Comparison of ENCODE assay signal across 10 mouse cellular contexts in the genomic region with DNA sequence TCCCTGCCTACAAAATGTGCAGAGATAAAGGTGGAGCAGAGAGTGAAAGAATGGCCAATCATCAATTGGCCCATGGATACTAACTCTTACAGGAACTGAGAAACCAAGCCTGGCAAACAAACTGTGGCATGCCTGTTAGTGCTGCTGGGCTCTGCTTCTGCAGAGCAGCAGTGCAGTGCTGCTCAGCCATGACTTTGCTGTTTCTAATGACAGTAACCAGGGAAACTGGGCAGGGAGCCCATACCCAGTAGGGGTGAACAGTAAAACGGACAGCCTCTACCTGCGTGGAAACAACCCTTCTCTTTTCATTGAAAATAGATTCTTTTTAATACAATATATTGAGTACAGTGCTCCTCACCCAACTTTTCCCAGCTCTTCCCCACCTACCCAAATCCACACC.
DNase-seq lines count a peak whose midpoint lies in the region; ATAC-seq and TF ChIP-seq lines count a peak whose summit lies in the region.
"Had no signal": no experiment of that assay in that cellular context is flagged by ENCODE, and none has a peak within 500 bp of the region (broad histone marks: within the 10 kb centered on the region; RNA-seq: fewer than 3 reads in every experiment).

No protein-coding gene starts in this region.

- TF ChIP-seq EP300 in stomach, postnatal 0 days (optimal IDR thresholded peaks at IDR 0.05): no peak

- H3K4me2 ChIP-seq in hindbrain, embryonic 13.5 days: no peak overlapping the region
- H3K4me2 ChIP-seq in hindbrain, embryonic 11.5 days (replicated peaks; ENCODE audit: low read depth, low read length): no peak overlapping the region
- no peak overlapping the region for H3K4me2 ChIP-seq in kidney, embryonic 16.5 days (replicated peaks; ENCODE audit: low read depth, low read length)
- H3K4me2 ChIP-seq in stomach, postnatal 0 days (replicated peaks; ENCODE audit: low read depth): no peak overlapping the region
- H3K4me2 ChIP-seq: midbrain, embryonic 12.5 days; stomach, embryonic 15.5 days had no signal

- no peak overlapping the region for H3K27ac ChIP-seq in hindbrain, embryonic 13.5 days
- H3K27ac ChIP-seq in hindbrain, embryonic 11.5 days (ENCODE audit: low read depth, low read length): no peak overlapping the region
- no peak overlapping the region for H3K27ac ChIP-seq in kidney, embryonic 16.5 days (ENCODE audit: low read length)
- H3K27ac ChIP-seq in stomach, postnatal 0 days (replicated peaks): no peak overlapping the region
- H3K27ac ChIP-seq: midbrain, embryonic 12.5 days; stomach, embryonic 15.5 days had no signal

- whole genome bisulfite sequencing in hindbrain, embryonic 13.5 days: 60% methylated on average over 2 of the region's 2 CpGs
- WGBS in hindbrain, embryonic 11.5 days: 61% methylated on average over 2 of the region's 2 CpGs
- 68% methylated on average over 2 of the region's 2 CpGs for WGBS in kidney, embryonic 16.5 days
- 48% methylated on average over 2 of the region's 2 CpGs for WGBS in stomach, postnatal 0 days

- H3K9ac ChIP-seq in hindbrain, embryonic 13.5 days: no peak overlapping the region
- H3K9ac ChIP-seq in hindbrain, embryonic 11.5 days (ENCODE audit: low read depth, low read length): no peak overlapping the region
- H3K9ac ChIP-seq in kidney, embryonic 16.5 days (replicated peaks; ENCODE audit: low read length): no peak overlapping the region
- no peak overlapping the region for H3K9ac ChIP-seq in stomach, postnatal 0 days (ENCODE audit: low read length)
- H3K9ac ChIP-seq: midbrain, embryonic 12.5 days; stomach, embryonic 15.5 days had no signal

- no peaks in the 10 kb centered on the region for H3K4me1 ChIP-seq in hindbrain, embryonic 13.5 days (replicated peaks)
- no peaks in the 10 kb centered on the region for H3K4me1 ChIP-seq in hindbrain, embryonic 11.5 days (replicated peaks; ENCODE audit: control insufficient read depth, insufficient read depth, low read length)
- H3K4me1 ChIP-seq in kidney, embryonic 16.5 days (ENCODE audit: insufficient read depth, low read length): no peaks in the 10 kb centered on the region
- H3K4me1 ChIP-seq in stomach, postnatal 0 days (replicated peaks; ENCODE audit: control insufficient read depth, insufficient read depth): no peaks in the 10 kb centered on the region
- H3K4me1 ChIP-seq: midbrain, embryonic 12.5 days; stomach, embryonic 15.5 days had no signal

- H3K4me3 ChIP-seq in hindbrain, embryonic 13.5 days: no peak overlapping the region
- no peak overlapping the region for H3K4me3 ChIP-seq in hindbrain, embryonic 11.5 days (ENCODE audit: low read depth, low read length)
- no peak overlapping the region for H3K4me3 ChIP-seq in kidney, embryonic 16.5 days (ENCODE audit: low read length)
- no peak overlapping the region for H3K4me3 ChIP-seq in stomach, postnatal 0 days (ENCODE audit: low read depth, low read length)
- H3K4me3 ChIP-seq: midbrain, embryonic 12.5 days; stomach, embryonic 15.5 days had no signal

- H3K36me3 ChIP-seq in hindbrain, embryonic 13.5 days: no peaks in the 10 kb centered on the region
- H3K36me3 ChIP-seq in hindbrain, embryonic 11.5 days (ENCODE audit: control insufficient read depth, insufficient read depth, low read length): no peaks in the 10 kb centered on the region
- no peaks in the 10 kb centered on the region for H3K36me3 ChIP-seq in kidney, embryonic 16.5 days (ENCODE audit: insufficient read depth, low read length)
- H3K36me3 ChIP-seq in stomach, postnatal 0 days (ENCODE audit: control insufficient read depth, insufficient read depth, low read length): no peaks in the 10 kb centered on the region
- H3K36me3 ChIP-seq: midbrain, embryonic 12.5 days; stomach, embryonic 15.5 days had no signal

- H3K27me3 ChIP-seq in hindbrain, embryonic 13.5 days: no peaks in the 10 kb centered on the region
- H3K27me3 ChIP-seq in hindbrain, embryonic 11.5 days (ENCODE audit: control insufficient read depth, insufficient read depth, low read length): no peaks in the 10 kb centered on the region
- no peaks in the 10 kb centered on the region for H3K27me3 ChIP-seq in kidney, embryonic 16.5 days (ENCODE audit: insufficient read depth, low read length)
- H3K27me3 ChIP-seq in stomach, postnatal 0 days (ENCODE audit: control insufficient read depth, insufficient read depth, low read length): no peaks in the 10 kb centered on the region
- H3K27me3 ChIP-seq: midbrain, embryonic 12.5 days; stomach, embryonic 15.5 days had no signal

- no peaks in the 10 kb centered on the region for H3K9me3 ChIP-seq in hindbrain, embryonic 13.5 days
- H3K9me3 ChIP-seq in hindbrain, embryonic 11.5 days (ENCODE audit: control insufficient read depth, low read length): no peaks in the 10 kb centered on the region
- H3K9me3 ChIP-seq in kidney, embryonic 16.5 days (ENCODE audit: low read length): no peaks in the 10 kb centered on the region
- H3K9me3 ChIP-seq in stomach, postnatal 0 days (ENCODE audit: control insufficient read depth, low read length): no peaks in the 10 kb centered on the region
- H3K9me3 ChIP-seq: midbrain, embryonic 12.5 days; stomach, embryonic 15.5 days had no signal

- peak; percentile 59 for ATAC-seq in hindbrain, embryonic 13.5 days (ENCODE audit: low FRiP score)
- ATAC-seq in hindbrain, embryonic 11.5 days (ENCODE audit: low FRiP score): no peak
- ATAC-seq in kidney, embryonic 16.5 days (ENCODE audit: low FRiP score, low TSS enrichment): peak; percentile 74; the same call in 1 of the 2 replicates
- ATAC-seq in stomach, postnatal 0 days (ENCODE audit: low FRiP score, low TSS enrichment): no peak

- intact Hi-C loops in left cerebral cortex, postnatal 36 days (cut with DNase I): no loop called here

- no peak for TF ChIP-seq CTCF in stomach, postnatal 0 days (IDR thresholded peaks at IDR 0.05; ENCODE audit: low read depth)

- no peak for DNase-seq in hindbrain, embryonic 11.5 days (ENCODE audit: low spot score)
- DNase-seq in testis, postnatal 14 days (ENCODE audit: low spot score): peak; percentile 5
- DNase-seq in testis, postnatal 10 days (ENCODE audit: low spot score): no peak
- peak; percentile 30 for DNase-seq in stomach, postnatal 0 days (ENCODE audit: low spot score)
- DNase-seq in left cerebral cortex, postnatal 36 days (ENCODE audit: low spot score in 2 of 2): no peak
- DNase-seq in adrenal gland, postnatal 14 days: no peak

Comparison
In these comparisons a context has a peak if more than half of its experiments do, and no peak if none do; other contexts are left out.
1. ATAC-seq: peak in hindbrain, embryonic 13.5 days (single experiment) and kidney, embryonic 16.5 days (single experiment); none in hindbrain, embryonic 11.5 days (single experiment) and stomach, postnatal 0 days (single experiment).
2. DNase-seq: peak in testis, postnatal 14 days (single experiment) and stomach, postnatal 0 days (single experiment); none in hindbrain, embryonic 11.5 days (single experiment), testis, postnatal 10 days (single experiment), left cerebral cortex, postnatal 36 days (0 of 2) and adrenal gland, postnatal 14 days (single experiment).